Mouse (Mus musculus): ENCODE measurements around the gene Pga5. TPM values are rescaled to one million over a fixed set of nuclear protein-coding genes. Genes with fewer than 3 reads are reported as not detected.

Gene Pga5
- polyA plus RNA-seq, 1 experiment = not detected

- no peaks in the 10 kb centered on the region for H3K27me3 ChIP-seq (replicated peaks)
- peaks cover 81% of the 10 kb centered on the region for H3K4me1 ChIP-seq
- peak overlapping the region; percentile 8 for H3K4me3 ChIP-seq (replicated peaks)
- TF ChIP-seq GATA1 (IDR thresholded peaks at IDR 0.05; ENCODE audit: borderline replicate concordance, low read length) (no peak), FLI1 (IDR thresholded peaks at IDR 0.05; ENCODE audit: low read length) (no peak)
- peaks cover 92% of the 10 kb centered on the region for H3K36me3 ChIP-seq (replicated peaks; ENCODE audit: low read length)
- H3K9me3 ChIP-seq = no peaks in the 10 kb centered on the region
Measured at GRCm38 (mm10) chr19:10707087-10707875, 29.4 kb upstream of the Pga5 start.

- Histone ChIP-seq H3K9me3 (no peaks in the 10 kb centered on the region), H3K4me1 (peaks cover 100% of the 10 kb centered on the region), H3K27me3 (replicated peaks) (no peaks in the 10 kb centered on the region), H3K36me3 (replicated peaks; ENCODE audit: low read length) (peaks cover 83% of the 10 kb centered on the region), H3K4me3 (replicated peaks) (peak overlapping the region; percentile 75)
- TF ChIP-seq FLI1 (IDR thresholded peaks at IDR 0.05; ENCODE audit: low read length) (no peak), GATA1 (IDR thresholded peaks at IDR 0.05; ENCODE audit: borderline replicate concordance, low read length) (no peak)
Measured at GRCm38 (mm10) chr19:10703470-10703869, 25.6 kb upstream of the Pga5 start.

- peak overlapping the region; percentile 48 for H3K4me3 ChIP-seq (replicated peaks)
Measured at GRCm38 (mm10) chr19:10702125-10702524, 24.3 kb upstream of the Pga5 start.

GRCm38 (mm10) chr19:10701013-10701726, 23.3 kb upstream of the Pga5 start:
- Histone ChIP-seq H3K4me1 (peaks cover 100% of the 10 kb centered on the region), H3K4me3 (replicated peaks) (peak overlapping the region; percentile 75), H3K36me3 (replicated peaks; ENCODE audit: low read length) (peaks cover 61% of the 10 kb centered on the region), H3K9me3 (no peaks in the 10 kb centered on the region), H3K27me3 (replicated peaks) (no peaks in the 10 kb centered on the region)
- TF ChIP-seq GATA1 (IDR thresholded peaks at IDR 0.05; ENCODE audit: borderline replicate concordance, low read length) = no peak
- TF ChIP-seq FLI1 (IDR thresholded peaks at IDR 0.05; ENCODE audit: low read length) = no peak

More at GRCm38 (mm10) chr19:10702125-10702524, 24.3 kb upstream of the Pga5 start:
- peaks cover 100% of the 10 kb centered on the region for H3K4me1 ChIP-seq
- no peaks in the 10 kb centered on the region for H3K27me3 ChIP-seq (replicated peaks)
- H3K36me3 ChIP-seq (replicated peaks; ENCODE audit: low read length) = peaks cover 70% of the 10 kb centered on the region
- no peaks in the 10 kb centered on the region for H3K9me3 ChIP-seq
- no peak for TF ChIP-seq FLI1 (IDR thresholded peaks at IDR 0.05; ENCODE audit: low read length)
- TF ChIP-seq GATA1 (IDR thresholded peaks at IDR 0.05; ENCODE audit: borderline replicate concordance, low read length) = no peak

DNA sequence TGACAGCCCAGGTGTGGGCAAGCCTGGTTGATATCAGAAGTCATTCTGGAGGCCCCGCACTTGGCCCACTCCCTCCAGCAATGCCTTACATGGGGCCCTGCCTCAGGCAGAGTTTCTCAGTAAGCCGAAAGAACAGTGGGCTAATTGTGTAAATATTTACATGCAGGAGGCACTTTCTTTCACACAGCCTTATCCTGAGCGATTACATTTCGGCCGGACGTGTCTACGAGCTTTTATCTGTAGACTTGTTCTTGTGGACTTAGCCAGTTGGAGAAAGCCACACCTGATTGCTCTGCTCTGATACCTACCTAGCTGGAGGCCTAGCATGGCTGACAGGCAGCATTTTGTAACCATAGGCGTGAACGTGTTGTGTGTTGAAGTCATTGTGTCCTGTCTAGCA, 22.0 kb upstream of the Pga5 start:
- Histone ChIP-seq H3K27me3 (replicated peaks) (no peaks in the 10 kb centered on the region), H3K4me1 (peaks cover 99% of the 10 kb centered on the region), H3K36me3 (replicated peaks; ENCODE audit: low read length) (peaks cover 55% of the 10 kb centered on the region), H3K9me3 (no peaks in the 10 kb centered on the region), H3K4me3 (replicated peaks) (peak overlapping the region; percentile 30)
- TF ChIP-seq FLI1 (IDR thresholded peaks at IDR 0.05; ENCODE audit: low read length) (no peak), GATA1 (IDR thresholded peaks at IDR 0.05; ENCODE audit: borderline replicate concordance, low read length) (no peak)

- H3K4me1 ChIP-seq = peaks cover 99% of the 10 kb centered on the region
- no peaks in the 10 kb centered on the region for H3K27me3 ChIP-seq (replicated peaks)
- TF ChIP-seq FLI1 (IDR thresholded peaks at IDR 0.05; ENCODE audit: low read length) = no peak
- TF ChIP-seq GATA1 (IDR thresholded peaks at IDR 0.05; ENCODE audit: borderline replicate concordance, low read length) = no peak
- peak overlapping the region; percentile 85 for H3K4me3 ChIP-seq (replicated peaks)
- peaks cover 50% of the 10 kb centered on the region for H3K36me3 ChIP-seq (replicated peaks; ENCODE audit: low read length)
- H3K9me3 ChIP-seq = no peaks in the 10 kb centered on the region
Measured at GRCm38 (mm10) chr19:10698131-10698991, 20.5 kb upstream of the Pga5 start.

DNA sequence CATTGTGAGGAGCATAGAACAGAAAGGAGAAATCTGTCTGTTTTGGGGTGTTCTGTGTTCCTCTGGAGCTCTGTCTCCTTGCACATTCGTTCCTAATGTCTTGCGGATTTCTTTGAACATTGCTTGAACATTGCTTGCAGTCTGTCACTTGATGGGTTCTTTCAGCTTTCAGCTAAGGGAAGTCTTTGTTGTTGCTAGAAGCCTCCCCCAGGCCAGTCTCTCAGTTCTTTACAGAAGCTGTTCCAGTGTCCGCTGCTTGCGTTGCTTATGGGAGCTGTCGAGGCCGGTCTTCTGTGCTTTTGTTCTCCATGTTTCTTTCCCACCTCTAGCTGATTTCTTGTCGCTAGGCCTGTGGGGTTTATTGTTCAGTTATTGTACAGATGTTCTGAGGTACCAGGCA, 17.9 kb upstream of the Pga5 start:
- Histone ChIP-seq H3K27me3 (replicated peaks) (no peaks in the 10 kb centered on the region), H3K4me3 (replicated peaks) (no peak overlapping the region), H3K36me3 (replicated peaks; ENCODE audit: low read length) (peaks cover 48% of the 10 kb centered on the region), H3K9me3 (no peaks in the 10 kb centered on the region), H3K4me1 (peaks cover 99% of the 10 kb centered on the region)
- no peak for TF ChIP-seq FLI1 (IDR thresholded peaks at IDR 0.05; ENCODE audit: low read length)
- TF ChIP-seq GATA1 (IDR thresholded peaks at IDR 0.05; ENCODE audit: borderline replicate concordance, low read length) = no peak

GRCm38 (mm10) chr19:10693926-10694682, 16.2 kb upstream of the Pga5 start:
- Histone ChIP-seq H3K27me3 (replicated peaks) (no peaks in the 10 kb centered on the region), H3K4me3 (replicated peaks) (peak overlapping the region; percentile 86), H3K9me3 (no peaks in the 10 kb centered on the region), H3K4me1 (peaks cover 99% of the 10 kb centered on the region), H3K36me3 (replicated peaks; ENCODE audit: low read length) (peaks cover 34% of the 10 kb centered on the region)
- TF ChIP-seq GATA1 (IDR thresholded peaks at IDR 0.05; ENCODE audit: borderline replicate concordance, low read length) (no peak), FLI1 (IDR thresholded peaks at IDR 0.05; ENCODE audit: low read length) (no peak)

DNA sequence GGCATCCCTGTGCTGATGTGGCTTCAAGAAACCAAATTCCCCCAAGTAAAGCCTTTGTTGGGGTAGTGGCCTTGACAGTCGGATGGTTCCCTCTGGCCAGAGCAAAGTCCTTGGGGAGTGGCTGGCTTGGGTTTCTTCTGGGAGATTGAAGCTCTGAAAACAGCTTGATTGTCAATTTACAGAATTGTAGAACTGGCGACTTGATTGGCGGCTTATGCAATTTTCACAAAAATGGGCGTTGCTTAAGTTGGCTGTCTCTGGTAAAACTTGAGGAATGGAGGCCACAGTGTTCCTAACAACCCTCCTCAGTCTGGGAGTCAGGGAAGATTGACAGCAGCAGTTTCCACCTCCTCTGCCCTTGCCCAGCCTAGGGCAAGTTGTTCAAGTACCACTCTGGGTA, 14.5 kb upstream of the Pga5 start:
- peak overlapping the region; percentile 73 for H3K4me3 ChIP-seq (replicated peaks)
- peaks cover 94% of the 10 kb centered on the region for H3K4me1 ChIP-seq
- H3K36me3 ChIP-seq (replicated peaks; ENCODE audit: low read length) = peaks cover 34% of the 10 kb centered on the region
- TF ChIP-seq GATA1 (IDR thresholded peaks at IDR 0.05; ENCODE audit: borderline replicate concordance, low read length) (no peak), FLI1 (IDR thresholded peaks at IDR 0.05; ENCODE audit: low read length) (no peak)
- no peaks in the 10 kb centered on the region for H3K27me3 ChIP-seq (replicated peaks)
- H3K9me3 ChIP-seq = no peaks in the 10 kb centered on the region
